Mouse (Mus musculus) neutrophil, adult 5-6 weeks (primary cell): ENCODE data around the gene Arhgef3. TPM values are rescaled to one million over a fixed set of nuclear protein-coding genes. Genes with fewer than 3 reads are reported as not detected.

ENCODE experiments used
- ATAC-seq: fragments of 151-379, 151-347 bp; 2 replicates; pipeline ENCODE4 v1.8.0; 2017; ENCODE audit warnings: mild to moderate bottlenecking, moderate TSS enrichment; ENCODE audit not compliant: insufficient number of reproducible peaks, poor library complexity, low FRiP score, severe bottlenecking; ENCODE audit errors: extremely low read depth
- total RNA-seq: library from RNA; stranded (forward); fragments of 200-1000 nt; gene quantifications from 2 replicates; pipeline ENCODE4 v1.2.3, GENCODE M21; 2017

Gene Arhgef3
- total RNA-seq, 1 experiment from 2014 or later: 266 TPM

DNA sequence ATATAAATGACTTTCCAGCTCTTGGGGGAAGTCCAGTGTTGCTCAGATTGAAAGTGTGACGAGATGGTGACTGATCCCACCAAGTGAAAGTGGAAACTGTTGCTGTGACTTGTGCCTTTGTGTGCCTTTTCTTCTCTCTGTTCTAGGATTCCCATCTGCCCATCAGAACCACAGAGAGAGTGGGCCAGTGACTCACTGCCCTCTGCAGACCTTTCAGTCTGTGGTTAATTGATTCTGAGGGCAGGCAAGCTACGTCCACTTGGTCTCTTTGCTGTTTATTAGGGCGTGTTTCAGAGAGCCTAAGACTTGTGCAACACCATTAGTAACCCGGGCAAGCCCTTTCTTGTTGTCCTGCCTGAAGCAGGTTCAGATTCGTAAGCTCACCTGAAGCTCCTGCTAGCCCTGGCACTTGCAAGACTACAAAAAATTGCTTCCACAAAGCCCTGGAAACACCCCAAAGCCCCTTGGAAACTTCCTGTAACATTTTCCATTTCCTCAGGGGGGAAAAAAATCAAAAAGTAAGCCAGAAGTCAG is 261.5 kb downstream of the Arhgef3 start:
- 0 out of 2 replicates have a peak, but pooled peaks have one; percentile 4 for ATAC-seq

GRCm38 (mm10) chr14:27378669-27379068 is 264.0 kb downstream of the Arhgef3 start:
- ATAC-seq: no peak

GRCm38 (mm10) chr14:27379404-27379803 is 264.7 kb downstream of the Arhgef3 start:
- ATAC-seq: peak; percentile 57

DNA sequence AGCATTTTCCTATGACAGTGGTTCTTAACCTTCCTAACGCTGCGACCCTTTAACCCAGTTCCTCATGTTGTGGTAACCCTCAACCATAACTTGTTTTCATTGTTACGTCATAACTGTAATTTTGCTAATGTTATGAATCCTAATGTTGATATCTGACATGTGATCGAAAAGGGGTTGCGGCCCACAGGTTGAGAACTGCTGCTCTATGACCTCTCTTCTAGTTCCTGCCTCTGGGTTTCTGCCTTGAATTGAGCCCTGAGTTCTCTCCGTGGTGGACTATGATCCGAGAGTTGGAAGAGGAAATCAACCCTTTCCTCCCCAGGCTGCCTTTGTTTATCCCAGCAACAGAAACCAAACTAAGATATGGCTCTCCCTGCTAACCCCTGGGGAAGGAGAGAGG is 266.8 kb downstream of the Arhgef3 start:
- ATAC-seq: no peak

GRCm38 (mm10) chr14:27383321-27383830 is 268.7 kb downstream of the Arhgef3 start:
- ATAC-seq: no peak

DNA sequence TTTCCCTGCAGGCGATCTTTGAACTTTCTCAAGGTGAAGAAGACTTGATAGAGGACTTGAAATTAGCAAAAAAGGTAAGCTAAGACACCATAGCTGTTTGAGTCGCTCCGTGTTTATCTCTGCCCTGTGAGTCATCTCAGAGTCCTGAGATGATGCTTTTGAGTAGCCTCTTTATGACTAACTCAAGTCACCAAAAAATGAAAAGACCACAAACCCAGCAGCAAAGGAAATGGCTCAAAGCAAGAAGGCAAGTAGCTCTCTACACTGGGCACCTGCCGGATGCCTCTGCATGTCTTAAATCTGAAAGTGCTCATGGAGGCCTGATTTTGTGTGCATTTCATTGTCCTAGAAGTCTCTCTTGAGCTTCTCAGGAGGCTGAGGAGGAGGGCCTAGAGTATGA is 269.4 kb downstream of the Arhgef3 start:
- ATAC-seq: peak; percentile 4; the same call in 1 of the 2 replicates

GRCm38 (mm10) chr14:27388616-27389015 is 273.9 kb downstream of the Arhgef3 start:
- ATAC-seq: no peak

GRCm38 (mm10) chr14:27389722-27390121 is 275.0 kb downstream of the Arhgef3 start:
- no peak for ATAC-seq

- no peak for ATAC-seq
Observed at GRCm38 (mm10) chr14:27390663-27391062, 276.0 kb downstream of the Arhgef3 start.

DNA sequence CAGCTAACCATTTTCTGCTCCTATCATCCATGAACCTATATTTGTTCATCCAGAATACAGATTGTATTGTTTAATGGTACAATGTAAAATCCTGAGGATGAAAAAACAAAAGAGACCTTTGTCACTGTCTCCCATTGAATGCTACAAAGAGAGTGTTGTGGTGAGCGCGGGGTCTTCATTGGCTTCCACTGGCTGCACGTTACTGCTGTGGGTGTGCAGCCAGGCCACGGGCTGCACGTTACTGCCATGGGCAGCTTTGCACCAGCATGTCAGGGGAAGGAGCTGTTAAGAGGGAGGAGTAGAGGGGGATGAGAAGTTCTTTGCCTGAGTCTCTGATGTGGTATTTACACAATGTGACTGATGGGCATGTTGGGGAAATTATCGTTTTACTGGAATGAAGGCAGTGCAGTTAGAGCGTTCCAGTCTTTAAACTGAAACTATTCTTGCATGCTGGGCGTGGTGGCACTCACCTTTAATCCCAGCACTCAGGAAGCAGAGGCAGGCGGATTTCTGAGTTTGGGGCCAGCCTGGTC is 277.1 kb downstream of the Arhgef3 start:
- no peak for ATAC-seq

DNA sequence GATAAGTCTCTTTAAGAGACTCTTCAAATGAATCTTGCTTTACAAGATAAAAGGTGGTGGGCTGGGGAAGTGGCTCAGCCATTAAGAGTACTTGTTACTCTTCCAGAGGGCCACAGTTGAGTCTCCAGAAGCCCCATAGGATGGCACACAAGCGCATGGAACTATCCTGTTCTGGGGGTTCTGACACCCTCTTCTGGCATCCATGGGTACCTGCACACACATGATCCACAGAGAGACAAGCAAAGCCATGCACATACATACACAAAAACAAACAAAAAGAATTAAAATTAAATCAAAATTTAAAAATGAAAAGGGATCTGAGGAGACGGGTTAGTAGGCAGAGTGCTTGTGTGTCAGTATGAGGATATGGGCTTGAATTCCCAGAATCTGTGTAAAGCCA is 278.0 kb downstream of the Arhgef3 start:
- no peak for ATAC-seq

DNA sequence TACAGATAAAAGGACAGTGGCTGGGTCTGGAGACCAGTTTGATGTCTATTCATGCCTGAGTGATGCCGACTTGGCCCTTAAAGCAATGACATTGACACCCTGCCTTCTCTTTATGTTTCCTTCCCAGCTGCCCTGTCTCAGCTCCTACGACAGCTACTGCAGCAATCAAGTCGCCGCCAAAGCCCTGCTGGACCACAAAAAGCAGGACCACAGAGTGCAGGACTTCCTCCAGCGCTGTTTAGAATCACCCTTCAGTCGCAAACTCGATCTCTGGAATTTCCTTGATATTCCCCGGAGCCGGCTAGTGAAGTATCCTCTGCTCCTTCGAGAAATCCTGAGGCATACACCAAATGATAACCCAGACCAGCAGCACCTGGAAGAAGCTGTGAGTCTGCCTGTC is 279.1 kb downstream of the Arhgef3 start:
- no peak for ATAC-seq

- ATAC-seq: no peak
Observed at GRCm38 (mm10) chr14:27396424-27396823, 281.7 kb downstream of the Arhgef3 start.

DNA sequence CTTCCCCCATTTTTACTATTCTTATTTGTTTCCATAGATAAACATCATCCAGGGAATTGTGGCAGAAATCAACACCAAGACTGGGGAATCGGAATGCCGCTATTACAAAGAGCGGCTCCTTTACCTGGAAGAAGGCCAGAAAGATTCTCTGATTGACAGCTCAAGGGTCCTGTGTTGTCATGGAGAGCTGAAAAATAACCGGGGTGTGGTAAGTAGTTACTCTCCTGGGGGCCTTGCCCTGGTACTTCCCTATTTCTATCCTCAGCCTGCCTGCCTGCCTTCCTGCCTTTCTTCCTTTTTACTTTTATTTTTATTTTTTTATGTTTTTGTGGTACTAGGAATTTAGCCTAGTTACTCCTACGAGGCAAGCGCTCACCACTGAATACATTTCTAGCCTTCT is 282.8 kb downstream of the Arhgef3 start:
- peak; percentile 59; the same call in 1 of the 2 replicates for ATAC-seq

DNA sequence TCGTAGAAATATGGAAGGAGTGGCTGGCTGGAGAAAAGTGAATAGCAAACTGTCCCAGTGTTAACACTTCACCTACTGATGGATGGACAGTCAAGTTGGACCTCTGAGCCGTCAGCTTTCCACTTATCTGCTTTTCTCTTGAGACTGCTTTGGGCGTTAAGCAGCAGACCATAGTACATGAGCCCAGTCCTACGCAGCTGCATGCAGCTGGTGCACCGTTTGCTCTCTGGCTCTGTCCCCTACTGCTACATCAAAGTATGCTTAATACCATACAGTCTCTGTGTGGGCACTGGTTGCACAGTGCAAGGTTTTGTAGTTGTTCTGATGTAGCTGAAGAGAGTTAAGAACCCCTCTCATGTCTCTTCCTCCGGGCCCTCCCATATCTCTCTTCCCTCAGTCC is 285.8 kb downstream of the Arhgef3 start:
- ATAC-seq: no peak

DNA sequence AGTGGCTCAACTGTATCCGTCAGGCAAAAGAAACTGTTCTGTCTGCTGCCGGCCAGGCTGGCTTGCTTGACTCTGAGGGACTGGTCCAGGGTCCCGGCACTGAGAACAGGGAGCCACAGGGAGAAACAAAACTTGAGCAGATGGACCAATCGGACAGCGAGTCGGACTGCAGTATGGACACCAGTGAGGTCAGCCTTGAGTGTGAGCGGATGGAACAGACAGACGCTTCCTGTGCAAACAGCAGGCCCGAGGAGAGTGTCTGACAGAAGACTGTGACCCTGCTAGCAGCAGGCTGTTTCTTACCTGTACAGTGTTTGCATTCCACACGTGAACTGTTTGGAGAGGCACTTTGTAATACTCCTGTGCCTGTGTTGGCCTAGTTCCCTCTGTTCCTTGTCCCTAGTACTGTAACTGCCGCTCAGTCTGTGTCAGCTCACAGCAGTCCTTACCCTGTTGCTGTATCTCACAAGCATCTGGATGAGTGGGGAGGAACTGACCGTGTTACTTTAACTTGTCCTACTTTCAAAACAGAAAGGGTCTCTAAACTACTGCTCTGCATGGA is 287.1 kb downstream of the Arhgef3 start:
- no peak for ATAC-seq

GRCm38 (mm10) chr14:27402332-27403250 is 287.9 kb downstream of the Arhgef3 start:
- no peak for ATAC-seq

- ATAC-seq: peak; percentile 91
Observed at GRCm38 (mm10) chr14:27405452-27405851, 290.8 kb downstream of the Arhgef3 start.

GRCm38 (mm10) chr14:27405947-27406346 is 291.2 kb downstream of the Arhgef3 start:
- no peak for ATAC-seq

GRCm38 (mm10) chr14:27408240-27408639 is 293.5 kb downstream of the Arhgef3 start:
- ATAC-seq: no peak
